Mouse (Mus musculus) C2C12 (cell line): ENCODE measurements around the gene Rsl1d1.

Experiments used
- CTCF ChIP-seq: IDR thresholded peaks from one replicate; pipeline ENCODE4 v1.5.1; 2011; ENCODE audit not compliant: control insufficient read depth, insufficient read depth, insufficient read length
- FOSL1 ChIP-seq: IDR thresholded peaks from one replicate; pipeline ENCODE4 v1.8.0; 2011; ENCODE audit warnings: mild to moderate bottlenecking, low read length; ENCODE audit not compliant: poor library complexity, insufficient read depth, severe bottlenecking
- MYOG ChIP-seq: IDR thresholded peaks from one replicate; pipeline ENCODE4 v1.6.1; 2011; ENCODE audit not compliant: control insufficient read depth, insufficient read length; ENCODE audit errors: extremely low read depth
- USF1 ChIP-seq: IDR thresholded peaks from one replicate; pipeline ENCODE4 v1.6.1; 2011; ENCODE audit warnings: low read depth, mild to moderate bottlenecking, control low read depth, moderate library complexity

- no peak for TF ChIP-seq USF1
- TF ChIP-seq FOSL1, result no peak
- TF ChIP-seq MYOG, result no peak
- TF ChIP-seq CTCF, result no peak
These were observed 13.0 kb downstream of the Rsl1d1 start for GRCm38 (mm10) chr16:11190150-11190549.
